Mouse (Mus musculus) liver, postnatal 0 days (tissue): ENCODE measurements around the gene Slc6a6.

Source experiments
- CTCF ChIP-seq: sonication (generic); IDR thresholded peaks from 2 replicates; pipeline ENCODE4 v1.5.1; 2016; ENCODE audit warnings: antibody characterized with exemption, low read depth
- EP300 ChIP-seq: IDR thresholded peaks from 2 replicates; pipeline ENCODE4 v1.6.1; 2016; ENCODE audit warnings: antibody characterized with exemption, low read depth, mild to moderate bottlenecking

GRCm38 (mm10) chr6:91643011-91643410 lies 40.8 kb upstream of the Slc6a6 start:
- TF ChIP-seq CTCF = no peak
- TF ChIP-seq EP300 = no peak
